Mouse (Mus musculus): ENCODE measurements around the gene Skor1.

Gene Skor1

DNA sequence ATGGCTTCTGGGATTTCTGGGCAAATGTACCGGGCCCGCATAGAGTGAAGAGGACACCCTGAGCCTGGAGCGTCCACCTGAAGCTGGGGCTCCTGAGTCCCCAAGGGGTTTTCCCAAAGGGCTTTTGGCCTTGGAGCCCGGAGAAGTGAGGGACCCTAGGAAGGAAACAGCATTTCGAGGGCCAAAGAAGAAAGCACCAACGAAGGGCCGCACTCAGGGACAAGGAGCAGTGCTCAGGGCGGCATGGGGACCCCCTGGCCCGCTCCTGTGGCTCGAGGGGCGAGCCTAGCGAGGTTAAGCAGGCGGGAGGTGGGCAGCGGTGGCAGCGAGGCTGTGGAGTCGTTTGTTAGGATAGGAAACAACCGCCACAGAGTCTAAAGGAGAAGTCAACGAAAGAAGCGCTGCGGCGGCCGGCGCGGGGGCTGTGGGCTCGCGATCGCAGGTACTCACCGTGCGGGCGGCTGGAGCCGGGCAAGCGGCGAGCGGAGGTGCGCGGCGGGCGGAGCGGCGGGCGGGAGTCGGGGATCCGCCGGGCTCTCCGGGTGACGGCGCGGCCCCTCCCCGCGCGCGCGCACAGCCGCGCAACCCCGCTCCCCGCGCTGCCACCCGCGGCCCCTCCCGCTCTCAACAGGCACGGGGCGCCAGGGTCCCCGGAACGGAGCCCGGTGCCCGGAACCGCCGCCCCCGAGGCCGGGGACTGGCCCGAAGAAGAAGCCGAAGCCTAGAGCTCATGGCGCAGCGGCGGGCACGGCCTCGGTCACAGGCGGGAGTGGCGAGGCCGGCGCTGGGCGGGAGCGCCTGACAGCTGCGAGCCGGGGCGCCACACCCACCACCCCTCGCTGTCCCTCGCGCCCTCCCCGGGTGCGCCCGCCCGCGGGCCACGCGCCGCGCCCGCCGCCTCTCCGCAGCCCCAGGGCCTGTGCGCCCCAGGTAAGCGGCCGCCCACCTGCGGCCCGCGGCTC lies at the start of gene Skor1:
Gene Skor1 (minus strand): TSS at position 552 of the 962 bp plus-strand sequence.
- no peak for DNase-seq (ENCODE audit: low read depth, low spot score)

GRCm38 (mm10) chr9:63197252-63197651 lies 48.5 kb upstream of the Skor1 start:
- DNase-seq (ENCODE audit: low read depth, low spot score), result no peak

GRCm38 (mm10) chr9:63196114-63196682 lies 47.4 kb upstream of the Skor1 start:
- DNase-seq (ENCODE audit: low read depth, low spot score), result no peak

DNA sequence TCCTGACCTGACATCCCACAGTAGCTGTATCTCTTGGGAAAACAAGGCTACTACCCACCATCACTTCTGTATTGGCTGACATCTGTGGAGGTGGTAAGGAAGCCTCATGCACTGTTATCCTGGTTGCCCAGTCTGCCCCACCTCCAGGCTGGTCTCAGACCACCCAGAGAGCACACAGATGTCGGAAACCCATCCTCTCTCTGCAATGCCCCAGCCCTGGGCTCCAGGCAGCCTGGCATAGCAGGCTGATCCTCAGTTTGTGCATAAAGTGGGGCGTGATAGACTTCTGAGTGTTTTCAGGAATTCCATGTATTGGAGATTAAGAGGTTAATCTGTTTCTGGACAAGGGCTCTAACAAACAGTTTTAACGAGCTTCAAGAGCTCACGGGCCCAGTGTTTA lies 46.8 kb upstream of the Skor1 start:
- no peak for DNase-seq (ENCODE audit: low read depth, low spot score)

GRCm38 (mm10) chr9:63194791-63195190 lies 46.0 kb upstream of the Skor1 start:
- no peak for DNase-seq (ENCODE audit: low read depth, low spot score)

- DNase-seq (ENCODE audit: low read depth, low spot score), result no peak
Observed at GRCm38 (mm10) chr9:63192809-63193208, 44.0 kb upstream of the Skor1 start.

DNA sequence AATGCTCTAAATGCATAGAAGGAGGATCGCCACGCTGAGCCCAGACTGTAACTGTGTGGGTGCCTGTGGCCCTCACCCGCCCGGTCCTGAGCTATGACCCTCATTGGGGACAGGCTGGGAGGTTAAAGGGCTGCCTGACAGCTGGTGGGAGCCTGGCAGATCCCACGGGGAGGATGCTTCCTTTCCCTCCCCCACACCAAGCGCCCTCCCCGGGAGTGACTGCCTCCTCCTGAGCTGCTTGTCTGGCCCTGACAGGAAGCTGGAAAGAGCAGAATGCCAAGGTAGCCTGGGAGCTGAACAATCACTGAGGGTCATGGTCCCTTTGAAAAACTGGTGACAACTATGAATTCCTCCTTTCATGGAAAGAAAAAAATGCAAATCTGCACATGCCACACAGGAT lies 38.5 kb upstream of the Skor1 start:
- no peak for DNase-seq (ENCODE audit: low read depth, low spot score)

GRCm38 (mm10) chr9:63185249-63185648 lies 36.5 kb upstream of the Skor1 start:
- no peak for DNase-seq (ENCODE audit: low read depth, low spot score)

- DNase-seq (ENCODE audit: low read depth, low spot score), result no peak
Observed at GRCm38 (mm10) chr9:63183864-63184263, 35.1 kb upstream of the Skor1 start.

GRCm38 (mm10) chr9:63182306-63182960 lies 33.7 kb upstream of the Skor1 start:
- DNase-seq (ENCODE audit: low read depth, low spot score), result no peak

DNA sequence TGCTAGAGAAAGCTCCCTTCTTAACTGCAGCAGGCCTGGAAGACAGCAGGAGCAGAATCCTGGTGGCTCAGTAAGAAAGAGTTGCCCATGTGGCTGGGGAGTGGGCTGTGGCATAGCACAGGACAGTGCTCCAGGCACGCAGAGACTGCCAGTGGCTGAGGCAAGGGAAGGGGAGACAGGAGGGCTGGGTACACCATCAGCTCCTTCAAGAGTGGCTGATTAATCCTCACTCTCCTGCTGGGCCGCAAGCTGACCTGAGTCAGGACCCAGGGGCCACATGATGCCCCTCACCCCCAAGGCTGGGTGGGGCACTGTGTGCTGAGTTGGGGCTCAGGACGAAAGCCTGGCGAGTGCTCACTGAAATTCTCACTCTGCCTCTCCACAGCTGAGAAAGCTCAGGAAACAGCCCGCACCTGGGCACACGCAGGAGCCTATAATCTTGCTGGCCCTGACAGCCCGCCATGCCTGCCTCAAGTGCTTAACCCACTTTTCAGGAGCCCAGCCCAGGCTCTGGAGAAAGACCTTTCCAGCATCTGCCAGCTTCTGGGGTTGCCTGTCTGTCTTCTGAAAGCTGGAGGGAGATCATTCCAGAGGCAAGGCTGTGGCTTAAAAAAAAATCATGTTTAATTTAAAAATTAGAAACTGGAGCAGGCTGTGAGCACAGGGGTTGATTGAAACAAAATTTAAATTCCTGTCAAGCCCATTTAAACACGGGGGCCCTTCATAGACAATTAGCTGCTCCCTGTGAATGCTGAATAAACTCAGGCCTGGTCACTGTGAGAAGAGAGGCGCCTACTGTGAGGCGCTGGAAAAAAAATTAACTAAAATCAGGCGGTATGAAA lies 32.8 kb upstream of the Skor1 start:
- no peak for DNase-seq (ENCODE audit: low read depth, low spot score)

GRCm38 (mm10) chr9:63178296-63178695 lies 29.5 kb upstream of the Skor1 start:
- DNase-seq (ENCODE audit: low read depth, low spot score), result no peak

DNA sequence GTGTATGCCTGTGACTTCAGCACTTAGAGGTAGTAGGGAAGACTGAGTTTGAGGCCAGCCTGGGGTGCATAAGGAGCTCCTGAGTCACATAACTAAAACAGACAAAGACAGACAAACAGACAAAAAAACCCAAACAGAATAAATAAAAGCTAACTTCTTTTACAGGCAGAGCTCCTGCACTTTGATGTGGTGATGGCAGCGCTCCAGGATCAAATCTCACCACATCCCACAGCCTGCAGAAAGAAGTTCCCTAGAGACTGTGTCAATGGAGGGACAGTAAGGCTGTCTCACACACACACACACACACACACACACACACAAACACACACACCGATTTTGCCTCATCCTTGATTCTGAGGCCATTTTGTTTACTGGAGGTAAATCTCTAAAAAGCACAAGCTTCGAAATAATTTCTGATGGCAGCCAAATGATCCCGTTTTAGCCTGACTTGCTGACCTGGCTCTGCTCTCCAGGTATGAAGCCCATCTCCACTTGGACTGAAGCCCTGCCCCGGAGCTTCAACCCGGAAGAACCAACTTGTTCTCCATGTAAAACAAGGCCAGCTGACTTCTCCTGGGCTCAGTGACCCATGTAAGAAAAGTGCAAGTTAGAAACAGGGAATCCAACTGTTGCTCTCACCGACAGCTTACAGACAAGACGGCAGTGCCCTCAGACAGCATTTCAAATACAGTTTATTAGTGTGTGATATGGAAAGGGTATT lies 25.4 kb upstream of the Skor1 start:
- no peak for DNase-seq (ENCODE audit: low read depth, low spot score)

GRCm38 (mm10) chr9:63171951-63172350 lies 23.2 kb upstream of the Skor1 start:
- no peak for DNase-seq (ENCODE audit: low read depth, low spot score)

GRCm38 (mm10) chr9:63169127-63169526 lies 20.4 kb upstream of the Skor1 start:
- peak; percentile 24 for DNase-seq (ENCODE audit: low read depth, low spot score)

DNA sequence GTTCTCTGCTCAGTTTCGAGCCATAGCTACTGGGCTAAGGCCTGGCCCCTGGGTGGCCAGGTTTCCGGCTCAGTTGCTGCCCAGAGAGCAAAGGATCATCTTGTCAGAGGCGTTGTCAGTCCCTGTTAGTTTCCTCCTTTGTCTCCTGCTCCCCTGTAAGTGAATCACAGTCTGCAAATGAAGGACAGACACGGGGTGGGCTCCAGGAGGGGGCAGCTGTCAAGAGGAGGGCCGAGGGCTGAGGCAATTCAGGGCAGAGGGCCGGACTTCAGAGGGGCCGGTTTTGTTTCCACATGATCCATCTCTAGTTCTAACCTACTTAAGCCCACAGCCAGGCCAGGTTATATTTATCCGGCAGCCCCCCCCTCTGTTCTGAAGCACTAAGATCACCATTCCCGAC lies 16.3 kb upstream of the Skor1 start:
- DNase-seq (ENCODE audit: low read depth, low spot score), result no peak

GRCm38 (mm10) chr9:63163756-63164155 lies 15.0 kb upstream of the Skor1 start:
- peak; percentile 48 for DNase-seq (ENCODE audit: low read depth, low spot score)

DNA sequence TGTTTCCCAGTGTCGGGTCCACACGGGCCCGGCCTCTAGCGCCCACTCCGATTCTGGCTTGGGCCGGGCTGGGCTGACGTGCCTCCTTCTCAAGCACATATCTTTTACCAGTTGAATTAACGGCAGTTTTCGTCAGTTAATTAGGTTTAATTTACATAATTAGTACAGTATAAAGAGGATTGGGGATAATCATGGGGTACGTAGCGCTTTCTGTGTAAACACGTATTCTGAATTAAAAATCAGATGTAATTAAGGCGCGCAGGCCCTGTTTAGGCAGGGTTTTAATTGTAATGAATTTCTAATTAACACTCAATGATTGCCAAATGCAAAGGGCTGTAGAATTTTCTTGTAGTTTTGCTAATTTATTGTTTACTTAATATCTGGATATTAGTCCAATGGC lies 3.2 kb upstream of the Skor1 start:
- DNase-seq (ENCODE audit: low read depth, low spot score), result no peak

- peak; percentile 79 for DNase-seq (ENCODE audit: low read depth, low spot score)
Observed at GRCm38 (mm10) chr9:63151072-63151870, 2.5 kb upstream of the Skor1 start.
